Comparison of ENCODE assay signal across 25 mouse cellular contexts in the genomic region with DNA sequence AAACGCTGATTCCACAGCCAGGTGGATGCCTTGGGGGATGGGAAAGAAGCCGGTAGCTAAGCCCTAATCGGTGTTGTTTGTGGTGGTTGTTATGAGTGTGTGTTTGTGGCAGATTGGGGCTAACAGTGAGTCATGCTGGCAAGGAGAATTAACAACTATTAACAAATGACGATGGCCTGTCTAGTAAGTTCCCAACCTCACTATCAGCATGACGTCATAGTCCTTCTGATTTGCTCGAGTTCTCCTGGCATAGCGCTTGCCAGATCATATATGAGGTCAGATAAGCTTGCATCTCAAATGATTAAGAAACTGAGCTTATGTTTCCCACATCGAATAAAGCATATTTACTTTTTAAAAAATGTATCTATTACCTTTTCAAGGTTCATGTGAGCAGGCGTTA. TPM values are rescaled to one million over a fixed set of nuclear protein-coding genes. Genes with fewer than 3 reads are reported as not detected.
DNase-seq lines count a peak whose midpoint lies in the region; ATAC-seq and TF ChIP-seq lines count a peak whose summit lies in the region.
"Had no signal": no experiment of that assay in that cellular context is flagged by ENCODE, and none has a peak within 500 bp of the region (broad histone marks: within the 10 kb centered on the region; RNA-seq: fewer than 3 reads in every experiment).

No protein-coding gene starts in this region.

- H3K27me3 ChIP-seq in intestine, embryonic 15.5 days (replicated peaks), result no peaks in the 10 kb centered on the region
- H3K27me3 ChIP-seq in intestine, postnatal 0 days (replicated peaks; ENCODE audit: control insufficient read depth, insufficient read depth, low read length), result no peaks in the 10 kb centered on the region
- H3K27me3 ChIP-seq in stomach, postnatal 0 days (ENCODE audit: control insufficient read depth, insufficient read depth, low read length), result no peaks in the 10 kb centered on the region
- H3K27me3 ChIP-seq: embryonic facial prominence, embryonic 13.5 days; embryonic facial prominence, embryonic 15.5 days; forebrain, embryonic 12.5 days; Patski had no signal

- no peaks in the 10 kb centered on the region for H3K4me1 ChIP-seq in intestine, embryonic 15.5 days (replicated peaks)
- no peaks in the 10 kb centered on the region; the same call in 1 of the 2 replicates for H3K4me1 ChIP-seq in intestine, postnatal 0 days (replicated peaks; ENCODE audit: control insufficient read depth, insufficient read depth, low read length)
- no peaks in the 10 kb centered on the region for H3K4me1 ChIP-seq in stomach, postnatal 0 days (replicated peaks; ENCODE audit: control insufficient read depth, insufficient read depth)
- H3K4me1 ChIP-seq: embryonic facial prominence, embryonic 13.5 days; embryonic facial prominence, embryonic 15.5 days; forebrain, embryonic 10.5 days; forebrain, embryonic 12.5 days had no signal

- H3K9ac ChIP-seq in intestine, embryonic 15.5 days, result no peak overlapping the region
- H3K9ac ChIP-seq in intestine, postnatal 0 days (ENCODE audit: low read depth, low read length), result no peak overlapping the region
- no peak overlapping the region for H3K9ac ChIP-seq in stomach, postnatal 0 days (ENCODE audit: low read length)
- H3K9ac ChIP-seq: embryonic facial prominence, embryonic 13.5 days; embryonic facial prominence, embryonic 15.5 days; forebrain, embryonic 12.5 days had no signal

- no peaks in the 10 kb centered on the region for H3K36me3 ChIP-seq in intestine, embryonic 15.5 days
- no peaks in the 10 kb centered on the region for H3K36me3 ChIP-seq in intestine, postnatal 0 days (ENCODE audit: control insufficient read depth, insufficient read depth)
- H3K36me3 ChIP-seq in stomach, postnatal 0 days (ENCODE audit: control insufficient read depth, insufficient read depth, low read length), result no peaks in the 10 kb centered on the region
- H3K36me3 ChIP-seq: embryonic facial prominence, embryonic 13.5 days; embryonic facial prominence, embryonic 15.5 days; forebrain, embryonic 10.5 days; forebrain, embryonic 12.5 days had no signal

- no peak for TF ChIP-seq CTCF in intestine, postnatal 0 days (IDR thresholded peaks at IDR 0.05; ENCODE audit: low read depth)
- TF ChIP-seq CTCF in stomach, postnatal 0 days (IDR thresholded peaks at IDR 0.05; ENCODE audit: low read depth), result no peak

- 71% methylated on average over 9 of the region's 9 CpGs for WGBS in intestine, embryonic 15.5 days
- 53% methylated on average over 9 of the region's 9 CpGs for WGBS in intestine, postnatal 0 days
- WGBS in stomach, postnatal 0 days, result 67% methylated on average over 9 of the region's 9 CpGs

- no peak overlapping the region for H3K4me2 ChIP-seq in intestine, embryonic 15.5 days (replicated peaks)
- H3K4me2 ChIP-seq in intestine, postnatal 0 days (replicated peaks; ENCODE audit: low read depth), result no peak overlapping the region
- H3K4me2 ChIP-seq in stomach, postnatal 0 days (replicated peaks; ENCODE audit: low read depth), result no peak overlapping the region
- H3K4me2 ChIP-seq: embryonic facial prominence, embryonic 13.5 days; embryonic facial prominence, embryonic 15.5 days; forebrain, embryonic 12.5 days had no signal

- no peak for TF ChIP-seq EP300 in stomach, postnatal 0 days (optimal IDR thresholded peaks at IDR 0.05)

- peak; percentile 33; the same call in 1 of the 2 replicates for ATAC-seq in intestine, embryonic 15.5 days
- peak; percentile 67 for ATAC-seq in intestine, postnatal 0 days
- ATAC-seq in stomach, postnatal 0 days (ENCODE audit: low FRiP score, low TSS enrichment), result peak; percentile 66
- ATAC-seq: activated CD4-positive, CD25-positive, alpha-beta regulatory T cell, adult 4 months; forebrain, embryonic 14.5 days; forebrain, embryonic 16.5 days; Patski had no signal

- H3K27ac ChIP-seq in intestine, embryonic 15.5 days, result no peak overlapping the region
- no peak overlapping the region for H3K27ac ChIP-seq in intestine, postnatal 0 days (ENCODE audit: low read depth, low read length)
- H3K27ac ChIP-seq in stomach, postnatal 0 days (replicated peaks), result no peak overlapping the region
- H3K27ac ChIP-seq: embryonic facial prominence, embryonic 13.5 days; embryonic facial prominence, embryonic 15.5 days; forebrain, embryonic 10.5 days; forebrain, embryonic 12.5 days had no signal

- peak; percentile 42 for DNase-seq in 416B (ENCODE audit: low read depth)
- DNase-seq in stomach, postnatal 0 days (ENCODE audit: low spot score), result peak; percentile 18
- no peak for DNase-seq in adrenal gland, adult 2 months
- no peak for DNase-seq in frontal cortex, postnatal 10 days (ENCODE audit: low spot score in 2 of 2)
- no peak for DNase-seq in thymus, postnatal 36 days
- DNase-seq: adrenal gland, postnatal 10 days; adrenal gland, postnatal 25 days; cerebellum, adult 11 months; cerebellum, adult 18-20 months; cerebellum, adult 8-10 months; cerebellum, adult 9-11 months; cerebellum, postnatal 14 days; cerebellum, postnatal 36 days; embryo, embryonic 11 days had no signal

- no peak overlapping the region for H3K4me3 ChIP-seq in intestine, embryonic 15.5 days (replicated peaks)
- no peak overlapping the region for H3K4me3 ChIP-seq in intestine, postnatal 0 days (ENCODE audit: low read depth, low read length)
- no peak overlapping the region for H3K4me3 ChIP-seq in stomach, postnatal 0 days (ENCODE audit: low read depth, low read length)
- H3K4me3 ChIP-seq: embryonic facial prominence, embryonic 13.5 days; embryonic facial prominence, embryonic 15.5 days; erythroblast, embryonic 14.5 days; forebrain, embryonic 10.5 days; forebrain, embryonic 12.5 days had no signal

- H3K9me3 ChIP-seq in intestine, embryonic 15.5 days, result no peaks in the 10 kb centered on the region
- no peaks in the 10 kb centered on the region for H3K9me3 ChIP-seq in intestine, postnatal 0 days (ENCODE audit: control insufficient read depth)
- H3K9me3 ChIP-seq in stomach, postnatal 0 days (ENCODE audit: control insufficient read depth, low read length), result no peaks in the 10 kb centered on the region
- H3K9me3 ChIP-seq: embryonic facial prominence, embryonic 13.5 days; embryonic facial prominence, embryonic 15.5 days; forebrain, embryonic 10.5 days; forebrain, embryonic 12.5 days had no signal

RNA-seq across cellular contexts. Expression of gene Ndfip2, which starts 20.6 kb away (rescaled TPM):
- polyA plus RNA-seq in intestine, embryonic 15.5 days (2015; fragmentation: Nextera tagmentation; extraction: Ambion mirVana), result 101 and 107 TPM in 2 replicates
- 119 and 124 TPM in 2 replicates for polyA plus RNA-seq in intestine, postnatal 0 days (2015; fragmentation: Nextera tagmentation; extraction: Ambion mirVana)
- 64.2 and 65.1 TPM in 2 replicates for polyA plus RNA-seq in stomach, postnatal 0 days (2015; fragmentation: Nextera tagmentation; extraction: Ambion mirVana)
- total RNA-seq in adrenal gland, adult 2 months (2021), result 10 to 100 TPM; 33.3 to 45.6 TPM
- polyA plus RNA-seq in adrenal gland, adult 2 months (2012; rRNA removed), result 34.1 and 41.4 TPM in 2 replicates

Comparison
In these comparisons a context has a peak if more than half of its experiments do, and no peak if none do; other contexts are left out.
1. DNase-seq: peak in 416B (single experiment) and stomach, postnatal 0 days (single experiment); none in adrenal gland, adult 2 months (single experiment), frontal cortex, postnatal 10 days (0 of 2) and thymus, postnatal 36 days (0 of 2).
2. Peak in every context shown above with its lines, with median percentiles within 50 percentile points of each other: ATAC-seq.